Mouse (Mus musculus): ENCODE results near the gene Meis2.

DNA sequence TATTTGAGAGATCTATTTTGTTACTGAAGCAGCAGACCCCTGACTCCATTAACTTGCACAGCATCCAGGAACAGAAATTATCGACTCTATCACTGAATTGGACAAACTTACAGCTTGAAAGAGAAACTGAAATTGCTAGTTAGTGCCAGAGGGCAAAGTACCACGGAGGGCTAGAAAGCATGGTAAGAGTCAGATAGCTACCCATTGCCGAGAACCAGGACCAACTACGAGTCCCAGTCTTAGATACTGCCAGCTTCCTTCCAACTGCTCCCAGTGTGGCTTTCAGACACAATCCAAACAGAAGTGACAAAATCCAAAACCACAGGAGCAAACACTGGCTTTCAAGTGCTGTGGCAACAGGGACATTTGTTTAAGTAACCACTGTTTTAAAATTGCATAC, 81.2 kb downstream of the Meis2 start:
- no peak for TF ChIP-seq POLR2A (IDR thresholded peaks at IDR 0.05; ENCODE audit: borderline replicate concordance, extremely low read depth, insufficient read depth, insufficient read length, poor library complexity, severe bottlenecking)
- no peak for TF ChIP-seq CTCF (IDR thresholded peaks at IDR 0.05; ENCODE audit: borderline replicate concordance, extremely low read depth, insufficient read depth, insufficient read length)
